Mouse (Mus musculus): ENCODE measurements at regions not wholly inside any gene's neighbourhood (a gene's known extent, or its start where the extent isn't known, plus 50 kb on each side); places are given as distances from the start of the nearest gene placed in this dataset.

DNA sequence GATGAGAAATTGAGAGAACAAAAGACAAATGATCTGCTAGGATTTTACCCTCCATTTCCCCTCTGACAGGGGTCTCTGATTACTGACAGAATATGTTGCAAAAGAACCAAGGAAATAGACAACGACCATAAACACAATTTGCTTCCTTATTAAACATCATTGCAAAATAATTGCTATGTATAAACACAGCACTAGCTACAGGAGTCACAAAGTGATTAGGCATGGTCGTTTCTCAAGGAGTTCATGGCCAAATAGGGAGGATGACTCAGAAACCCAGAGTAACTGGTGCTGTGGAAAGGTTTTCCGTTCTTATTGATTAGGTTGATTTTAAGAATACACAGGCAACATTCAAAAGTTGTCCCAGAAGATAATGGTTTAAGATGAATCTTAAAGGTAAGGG, 180.4 kb downstream of the Gm12728 start:
- H3K36me3 ChIP-seq (ENCODE audit: control insufficient read depth, insufficient read depth, low read length): no peaks in the 10 kb centered on the region
- H3K27ac ChIP-seq (ENCODE audit: low read depth, low read length): no peak overlapping the region
- no peak overlapping the region for H3K4me3 ChIP-seq (ENCODE audit: low read depth, low read length)
- H3K4me2 ChIP-seq (ENCODE audit: low read depth, low read length): no peak overlapping the region
- no peak overlapping the region for H3K9ac ChIP-seq (replicated peaks; ENCODE audit: low read depth, low read length)
- H3K4me1 ChIP-seq (ENCODE audit: control insufficient read depth, insufficient read depth, low read length): no peaks in the 10 kb centered on the region
- H3K9me3 ChIP-seq (ENCODE audit: control insufficient read depth, low read length): no peaks in the 10 kb centered on the region
- H3K27me3 ChIP-seq (ENCODE audit: control insufficient read depth, insufficient read depth, low read length): no peaks in the 10 kb centered on the region
- no peak for ATAC-seq (ENCODE audit: low read depth)
- 74% methylated on average over 3 of the region's 3 CpGs for WGBS

DNA sequence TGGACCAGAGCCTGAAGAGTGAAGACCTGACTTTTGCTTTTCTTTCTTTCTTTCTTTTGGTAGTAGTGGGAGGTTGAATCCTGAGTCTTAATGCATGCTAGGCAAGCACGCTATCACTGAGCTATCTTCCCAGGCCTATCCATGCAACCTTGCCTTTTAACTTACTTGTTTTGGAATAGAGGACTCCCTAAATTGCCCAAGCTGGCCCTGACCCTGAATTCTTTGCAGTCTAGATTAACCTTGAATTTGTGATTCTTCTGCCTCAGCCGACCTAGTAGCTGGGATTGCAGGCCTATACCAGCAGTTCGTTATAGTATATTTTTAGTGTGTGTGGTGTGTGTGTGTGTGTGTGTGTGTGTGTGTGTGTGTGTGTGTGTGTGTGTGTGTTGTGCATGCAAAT, 183.1 kb downstream of the Gm12728 start:
- 94% methylated on average over 3 of the region's 3 CpGs for WGBS
- no peak overlapping the region for H3K4me2 ChIP-seq (ENCODE audit: low read depth, low read length)
- ATAC-seq (ENCODE audit: low read depth): no peak

DNA sequence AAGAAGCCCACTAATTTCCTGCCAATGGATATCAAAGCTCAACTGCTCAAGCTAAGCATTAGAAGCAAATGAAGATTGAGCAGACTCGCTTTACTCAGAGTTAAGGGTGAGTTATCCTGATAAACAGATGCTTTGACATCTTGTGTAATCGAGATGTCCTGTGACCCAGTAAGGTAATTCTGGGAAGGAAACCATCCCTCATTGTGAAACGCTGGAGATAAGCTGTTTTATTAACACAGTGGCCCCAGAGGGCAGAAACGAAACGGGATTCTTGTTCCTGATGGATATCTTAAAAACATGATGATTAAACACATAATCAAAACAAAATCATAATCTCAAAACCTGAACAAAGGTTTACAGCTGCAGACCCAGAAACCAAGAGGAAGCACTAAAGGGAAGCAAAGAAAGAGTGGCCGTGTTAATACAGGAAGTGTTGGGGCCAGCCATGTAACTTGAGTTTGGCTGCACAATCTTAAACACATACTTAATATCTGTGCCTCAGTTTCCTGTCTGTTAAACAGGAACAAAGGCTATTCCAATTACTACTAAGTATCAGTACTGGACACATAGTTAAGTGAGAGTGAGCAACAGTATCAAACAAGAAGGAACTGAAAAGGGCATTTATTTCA, 184.2 kb downstream of the Gm12728 start:
- H3K4me2 ChIP-seq (ENCODE audit: low read depth, low read length): no peak overlapping the region
- no peak for ATAC-seq (ENCODE audit: low read depth)
- H3K27ac ChIP-seq (ENCODE audit: low read depth, low read length): no peak overlapping the region
- 81% methylated on average over 6 of the region's 6 CpGs for WGBS
- no peak overlapping the region for H3K9ac ChIP-seq (replicated peaks; ENCODE audit: low read depth, low read length)
- no peaks in the 10 kb centered on the region for H3K4me1 ChIP-seq (ENCODE audit: control insufficient read depth, insufficient read depth, low read length)
- no peaks in the 10 kb centered on the region for H3K9me3 ChIP-seq (ENCODE audit: control insufficient read depth, low read length)
- no peaks in the 10 kb centered on the region for H3K27me3 ChIP-seq (ENCODE audit: control insufficient read depth, insufficient read depth, low read length)
- H3K36me3 ChIP-seq (ENCODE audit: control insufficient read depth, insufficient read depth, low read length): no peaks in the 10 kb centered on the region
- H3K4me3 ChIP-seq (ENCODE audit: low read depth, low read length): no peak overlapping the region

More for the DNA sequence above, 183.1 kb downstream of the Gm12728 start:
- no peaks in the 10 kb centered on the region for H3K9me3 ChIP-seq (ENCODE audit: control insufficient read depth, low read length)
- no peak overlapping the region for H3K27ac ChIP-seq (ENCODE audit: low read depth, low read length)
- H3K27me3 ChIP-seq (ENCODE audit: control insufficient read depth, insufficient read depth, low read length): no peaks in the 10 kb centered on the region
- no peaks in the 10 kb centered on the region for H3K36me3 ChIP-seq (ENCODE audit: control insufficient read depth, insufficient read depth, low read length)
- no peaks in the 10 kb centered on the region for H3K4me1 ChIP-seq (ENCODE audit: control insufficient read depth, insufficient read depth, low read length)
- no peak overlapping the region for H3K4me3 ChIP-seq (ENCODE audit: low read depth, low read length)
- no peak overlapping the region for H3K9ac ChIP-seq (replicated peaks; ENCODE audit: low read depth, low read length)

DNA sequence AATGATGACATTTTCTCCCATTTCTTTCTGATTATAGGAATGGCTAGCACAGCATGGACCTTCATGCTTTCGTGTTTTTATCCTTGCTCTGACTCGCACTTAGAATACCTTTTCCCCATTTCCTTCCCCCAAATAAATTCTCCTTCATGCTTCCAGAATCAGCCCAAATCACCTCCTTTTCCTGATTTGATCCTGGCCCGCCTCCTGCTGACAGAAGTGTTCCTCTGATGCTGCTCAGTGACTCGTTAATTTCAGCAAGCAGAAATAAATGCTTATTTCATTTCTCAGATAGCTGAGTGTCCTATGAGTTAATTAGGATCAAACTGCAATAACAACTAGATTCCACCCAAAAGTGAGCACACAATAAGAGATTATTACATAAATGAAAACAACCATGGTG, 185.3 kb downstream of the Gm12728 start:
- no peak overlapping the region for H3K9ac ChIP-seq (replicated peaks; ENCODE audit: low read depth, low read length)
- no peak for ATAC-seq (ENCODE audit: low read depth)
- H3K27ac ChIP-seq (ENCODE audit: low read depth, low read length): no peak overlapping the region
- WGBS: 74% methylated on average over 4 of the region's 4 CpGs
- H3K4me3 ChIP-seq (ENCODE audit: low read depth, low read length): no peak overlapping the region
- no peaks in the 10 kb centered on the region for H3K27me3 ChIP-seq (ENCODE audit: control insufficient read depth, insufficient read depth, low read length)
- no peaks in the 10 kb centered on the region for H3K4me1 ChIP-seq (ENCODE audit: control insufficient read depth, insufficient read depth, low read length)
- H3K4me2 ChIP-seq (ENCODE audit: low read depth, low read length): no peak overlapping the region
- H3K36me3 ChIP-seq (ENCODE audit: control insufficient read depth, insufficient read depth, low read length): no peaks in the 10 kb centered on the region
- H3K9me3 ChIP-seq (ENCODE audit: control insufficient read depth, low read length): no peaks in the 10 kb centered on the region

DNA sequence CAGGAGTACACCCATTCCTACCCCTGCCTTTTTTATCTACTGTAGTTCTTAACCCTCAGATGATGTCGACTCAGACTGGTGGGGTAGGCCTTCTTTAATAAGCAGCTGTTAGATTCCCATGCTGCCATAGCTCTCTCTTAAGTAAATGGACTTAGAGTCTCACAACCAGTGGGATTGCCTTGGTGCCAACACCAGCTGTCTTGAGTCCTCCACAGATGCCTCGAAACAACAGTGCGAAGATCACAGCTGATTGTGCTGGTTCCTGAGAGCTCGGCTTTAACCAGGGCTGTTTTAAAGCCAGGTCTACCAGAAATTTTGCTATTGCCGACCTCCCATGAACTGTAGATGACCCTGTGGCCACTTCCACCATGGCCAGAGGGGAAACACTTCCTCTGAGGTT, 189.4 kb downstream of the Gm12728 start:
- 93% methylated on average over 5 of the region's 5 CpGs for WGBS
- H3K27ac ChIP-seq (ENCODE audit: low read depth, low read length): no peak overlapping the region

DNA sequence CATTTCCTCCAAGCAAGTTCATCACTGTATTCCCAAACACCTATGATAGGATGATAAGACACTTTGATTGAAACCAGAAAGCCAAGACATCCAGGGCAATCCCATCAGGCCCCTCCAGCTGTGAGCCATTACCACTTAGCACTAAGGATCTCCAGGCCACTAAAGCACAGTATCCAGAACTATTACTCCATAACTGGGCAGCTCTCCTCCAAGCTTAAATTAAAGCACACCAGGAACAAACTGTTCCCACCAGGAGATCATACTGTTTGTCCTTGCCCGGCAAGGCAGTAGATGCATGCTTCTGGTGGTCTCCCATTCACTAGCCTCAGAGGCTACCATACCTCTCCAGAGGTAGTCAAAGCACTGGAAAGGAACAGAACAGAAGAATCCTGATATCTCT, 193.3 kb downstream of the Gm12728 start:
- Histone ChIP-seq H3K4me2 (ENCODE audit: low read depth, low read length) (no peak overlapping the region), H3K36me3 (ENCODE audit: control insufficient read depth, insufficient read depth, low read length) (no peaks in the 10 kb centered on the region), H3K27me3 (ENCODE audit: control insufficient read depth, insufficient read depth, low read length) (no peaks in the 10 kb centered on the region), H3K4me3 (ENCODE audit: low read depth, low read length) (no peak overlapping the region), H3K9ac (replicated peaks; ENCODE audit: low read depth, low read length) (no peak overlapping the region), H3K9me3 (ENCODE audit: control insufficient read depth, low read length) (no peaks in the 10 kb centered on the region), H3K4me1 (ENCODE audit: control insufficient read depth, insufficient read depth, low read length) (no peaks in the 10 kb centered on the region), H3K27ac (ENCODE audit: low read depth, low read length) (no peak overlapping the region)
- ATAC-seq (ENCODE audit: low read depth): no peak
- WGBS: 77% methylated on average over 1 of the region's 1 CpGs

More for the DNA sequence above, 189.4 kb downstream of the Gm12728 start:
- H3K36me3 ChIP-seq (ENCODE audit: control insufficient read depth, insufficient read depth, low read length): no peaks in the 10 kb centered on the region
- no peaks in the 10 kb centered on the region for H3K4me1 ChIP-seq (ENCODE audit: control insufficient read depth, insufficient read depth, low read length)
- no peak for ATAC-seq (ENCODE audit: low read depth)
- H3K9ac ChIP-seq (replicated peaks; ENCODE audit: low read depth, low read length): no peak overlapping the region
- H3K9me3 ChIP-seq (ENCODE audit: control insufficient read depth, low read length): no peaks in the 10 kb centered on the region
- no peaks in the 10 kb centered on the region for H3K27me3 ChIP-seq (ENCODE audit: control insufficient read depth, insufficient read depth, low read length)
- no peak overlapping the region for H3K4me2 ChIP-seq (ENCODE audit: low read depth, low read length)
- H3K4me3 ChIP-seq (ENCODE audit: low read depth, low read length): no peak overlapping the region

DNA sequence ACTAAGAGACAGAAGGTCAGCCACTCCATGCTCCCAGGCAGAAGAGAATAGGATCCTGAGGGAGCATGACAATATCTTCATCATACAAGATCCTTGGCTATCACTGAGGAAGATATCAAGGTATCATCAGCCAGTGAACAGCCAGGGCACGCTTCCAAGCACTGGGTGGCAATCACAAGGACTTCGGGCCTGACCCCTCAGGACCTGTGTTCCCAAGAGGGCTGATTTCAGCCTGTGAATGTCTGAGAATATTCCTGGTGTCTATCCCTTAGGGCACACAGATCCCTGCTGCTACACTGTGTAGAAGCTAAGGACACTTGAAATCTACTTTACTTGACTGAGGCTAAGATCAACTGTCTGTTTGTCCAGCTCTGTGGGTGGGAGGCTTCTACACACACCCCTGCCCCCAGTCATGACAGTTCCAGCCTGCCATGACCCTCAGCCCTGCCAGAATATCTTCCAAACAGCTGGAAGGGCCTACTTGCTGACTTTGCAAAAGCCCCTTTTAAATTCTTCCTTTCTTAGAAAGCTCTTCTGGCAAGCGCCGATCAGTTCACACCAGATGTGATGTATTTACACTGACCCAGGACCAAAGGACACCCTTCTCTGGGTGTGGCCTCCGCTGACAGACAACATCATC, 198.4 kb downstream of the Gm12728 start:
- no peaks in the 10 kb centered on the region for H3K9me3 ChIP-seq (ENCODE audit: control insufficient read depth, low read length)
- H3K9ac ChIP-seq (replicated peaks; ENCODE audit: low read depth, low read length): no peak overlapping the region
- H3K27ac ChIP-seq (ENCODE audit: low read depth, low read length): no peak overlapping the region
- no peaks in the 10 kb centered on the region for H3K27me3 ChIP-seq (ENCODE audit: control insufficient read depth, insufficient read depth, low read length)
- 83% methylated on average over 5 of the region's 5 CpGs for WGBS
- H3K4me3 ChIP-seq (ENCODE audit: low read depth, low read length): no peak overlapping the region
- ATAC-seq (ENCODE audit: low read depth): no peak
- H3K36me3 ChIP-seq (ENCODE audit: control insufficient read depth, insufficient read depth, low read length): no peaks in the 10 kb centered on the region
- no peak overlapping the region for H3K4me2 ChIP-seq (ENCODE audit: low read depth, low read length)
- H3K4me1 ChIP-seq (ENCODE audit: control insufficient read depth, insufficient read depth, low read length): no peaks in the 10 kb centered on the region

DNA sequence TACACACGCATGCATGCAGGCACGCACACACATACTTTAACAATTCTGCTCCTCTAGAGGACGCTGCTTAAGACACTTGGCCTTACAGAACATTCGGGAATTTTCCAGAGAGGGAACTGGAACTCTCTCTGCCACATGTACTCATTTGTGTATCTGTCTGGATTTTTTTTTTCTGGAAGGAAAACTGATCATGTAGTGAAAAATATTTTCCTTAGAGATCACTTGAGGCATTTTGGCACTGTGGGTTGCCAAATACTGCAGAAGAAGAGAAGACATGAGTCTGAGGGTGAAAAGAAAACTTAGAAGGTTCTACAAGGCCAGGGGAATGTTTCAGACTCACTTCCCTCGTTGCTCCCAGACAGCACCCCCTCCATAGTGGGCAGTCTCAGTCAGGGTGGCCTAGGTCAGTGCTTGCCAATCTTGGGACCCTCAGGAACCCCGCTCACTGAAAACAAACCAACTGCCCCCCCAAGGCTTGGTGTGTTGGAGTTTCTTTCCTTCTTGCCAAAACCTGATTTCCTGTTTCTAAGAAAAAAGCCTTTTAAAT, 203.0 kb downstream of the Gm12728 start:
- Histone ChIP-seq H3K27ac (ENCODE audit: low read depth, low read length) (no peak overlapping the region), H3K4me1 (ENCODE audit: control insufficient read depth, insufficient read depth, low read length) (no peaks in the 10 kb centered on the region), H3K9ac (replicated peaks; ENCODE audit: low read depth, low read length) (no peak overlapping the region), H3K4me3 (ENCODE audit: low read depth, low read length) (no peak overlapping the region), H3K27me3 (ENCODE audit: control insufficient read depth, insufficient read depth, low read length) (no peaks in the 10 kb centered on the region), H3K9me3 (ENCODE audit: control insufficient read depth, low read length) (no peaks in the 10 kb centered on the region), H3K36me3 (ENCODE audit: control insufficient read depth, insufficient read depth, low read length) (no peaks in the 10 kb centered on the region), H3K4me2 (ENCODE audit: low read depth, low read length) (no peak overlapping the region)
- 85% methylated on average over 6 of the region's 6 CpGs for WGBS
- ATAC-seq (ENCODE audit: low read depth): no peak

DNA sequence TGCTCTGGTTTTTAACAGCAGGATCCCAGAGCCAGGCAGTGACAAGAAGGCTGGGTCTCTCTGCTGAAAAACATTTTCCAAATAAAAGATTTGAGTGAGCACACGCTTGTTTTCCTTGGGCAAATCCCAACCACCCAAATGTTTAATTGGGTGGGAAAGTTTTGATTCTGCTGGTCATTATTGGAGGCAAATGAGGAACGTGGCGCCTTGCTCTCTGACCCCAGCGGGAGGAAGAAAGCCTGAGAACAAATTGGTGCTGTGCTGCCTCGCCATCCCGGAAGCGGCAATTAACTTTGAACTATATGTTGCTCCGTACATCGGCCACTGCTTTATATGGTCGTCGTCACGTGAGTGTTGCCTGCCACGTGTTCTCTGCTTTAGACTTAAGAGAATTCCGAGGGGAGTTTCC, 204.7 kb downstream of the Gm12728 start:
- Histone ChIP-seq H3K36me3 (ENCODE audit: control insufficient read depth, insufficient read depth, low read length) (no peaks in the 10 kb centered on the region), H3K4me1 (ENCODE audit: control insufficient read depth, insufficient read depth, low read length) (no peaks in the 10 kb centered on the region), H3K4me3 (ENCODE audit: low read depth, low read length) (no peak overlapping the region), H3K27me3 (ENCODE audit: control insufficient read depth, insufficient read depth, low read length) (no peaks in the 10 kb centered on the region), H3K27ac (ENCODE audit: low read depth, low read length) (no peak overlapping the region), H3K4me2 (ENCODE audit: low read depth, low read length) (no peak overlapping the region), H3K9me3 (ENCODE audit: control insufficient read depth, low read length) (no peaks in the 10 kb centered on the region), H3K9ac (replicated peaks; ENCODE audit: low read depth, low read length) (no peak overlapping the region)
- ATAC-seq (ENCODE audit: low read depth): no peak
- WGBS: 75% methylated on average over 14 of the region's 14 CpGs

Data from neural tube, embryonic 14.5 days (tissue).